Mouse (Mus musculus) stomach, embryonic 14.5 days (tissue): ENCODE measurements around the gene Alpl. TPM values are rescaled to one million over a fixed set of nuclear protein-coding genes. Genes with fewer than 3 reads are reported as not detected.

Source experiments
- ATAC-seq: fragments of 200-750 bp; cut with Nextera tagmentation; 2 replicates; pipeline ENCODE4 v1.8.0; 2017; ENCODE audit warnings: low read depth, moderate TSS enrichment; ENCODE audit not compliant: insufficient number of reproducible peaks, insufficient read depth, low FRiP score
- H3K27ac ChIP-seq: fragments of 300-500 bp; sonication (generic); 2 replicates; pipeline ENCODE4 v1.5.1; 2014; ENCODE audit warnings: mild to moderate bottlenecking, low read length, moderate library complexity, mixed read lengths
- H3K27me3 ChIP-seq: fragments of 300-500 bp; sonication (generic); 2 replicates; pipeline ENCODE4 v1.6.1; 2014; ENCODE audit warnings: low read length, control low read depth, mixed read lengths; ENCODE audit not compliant: control insufficient read depth, insufficient read depth
- H3K36me3 ChIP-seq: fragments of 300-500 bp; sonication (generic); 2 replicates; pipeline ENCODE4 v1.6.1; 2014; ENCODE audit warnings: mild to moderate bottlenecking, control low read depth, low read length, moderate library complexity, mixed read lengths; ENCODE audit not compliant: control insufficient read depth, insufficient read depth
- H3K4me1 ChIP-seq: fragments of 300-500 bp; sonication (generic); 2 replicates; pipeline ENCODE4 v1.6.1; 2014; ENCODE audit warnings: low read length, control low read depth, mixed read lengths; ENCODE audit not compliant: control insufficient read depth, insufficient read depth
- H3K4me2 ChIP-seq: fragments of 300-500 bp; sonication (generic); replicated peaks from 2 replicates; pipeline ENCODE4 v1.6.1; 2014; ENCODE audit warnings: low read depth, low read length, control low read depth
- H3K4me3 ChIP-seq: fragments of 300-500 bp; sonication (generic); 2 replicates; pipeline ENCODE4 v1.5.1; 2014; ENCODE audit warnings: low read depth, low read length, control low read depth
- H3K9ac ChIP-seq: fragments of 300-500 bp; sonication (generic); replicated peaks from 2 replicates; pipeline ENCODE4 v1.6.1; 2014; ENCODE audit warnings: low read depth, mild to moderate bottlenecking, control low read depth, low read length, moderate library complexity, mixed read lengths
- H3K9me3 ChIP-seq: fragments of 300-500 bp; sonication (generic); 2 replicates; pipeline ENCODE4 v1.6.1; 2016; ENCODE audit warnings: low read depth, low read length, control low read depth; ENCODE audit not compliant: control insufficient read depth
- WGBS: fragments of 180-500 bp; shearing (Covaris S2); extraction: QIAGEN DNeasy Blood & Tissue Kit; methylation state at CpG from one replicate; pipeline ENCODE4 v1.1.7; 2014; 5-methylcytosine and 5-hydroxymethylcytosine counted together
- polyA plus RNA-seq: library from polyadenylated mRNA; unstranded; fragments of >200 nt; fragmentation: Nextera tagmentation; extraction: Ambion mirVana; gene quantifications from 2 replicates; pipeline ENCODE4 v1.2.1, GENCODE M21; 2014

Gene Alpl
- polyA plus RNA-seq, 1 experiment from 2014 or later, result 24.9 TPM

DNA sequence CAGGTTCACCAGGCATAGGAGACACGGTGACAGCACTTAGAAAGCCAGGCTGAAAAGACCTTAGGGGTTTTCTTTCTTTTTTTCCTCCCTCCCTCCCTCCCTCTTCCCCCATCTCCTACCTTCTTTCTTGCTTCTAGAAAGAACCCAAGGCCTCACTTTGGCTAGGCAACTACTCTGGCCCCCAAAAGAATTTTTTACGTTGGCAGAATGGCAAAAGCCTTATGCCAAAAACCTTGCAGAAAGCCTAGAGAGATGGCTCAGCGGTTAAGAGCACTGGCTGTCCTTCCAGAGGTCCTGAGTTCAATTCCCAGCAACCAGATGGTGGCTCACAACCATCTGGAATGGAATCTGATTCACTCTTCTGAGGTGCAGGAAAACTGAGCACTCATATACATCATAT lies 31.6 kb downstream of the Alpl start:
- H3K9me3 ChIP-seq, result no peaks in the 10 kb centered on the region
- no peaks in the 10 kb centered on the region for H3K27me3 ChIP-seq
- whole genome bisulfite sequencing, result 72% methylated on average over 3 of the region's 3 CpGs
- no peak for ATAC-seq
- no peak overlapping the region for H3K4me2 ChIP-seq
- no peak overlapping the region for H3K9ac ChIP-seq
- H3K4me1 ChIP-seq, result peaks cover 15% of the 10 kb centered on the region
- no peak overlapping the region for H3K4me3 ChIP-seq
- no peaks in the 10 kb centered on the region for H3K36me3 ChIP-seq
- no peak overlapping the region for H3K27ac ChIP-seq

DNA sequence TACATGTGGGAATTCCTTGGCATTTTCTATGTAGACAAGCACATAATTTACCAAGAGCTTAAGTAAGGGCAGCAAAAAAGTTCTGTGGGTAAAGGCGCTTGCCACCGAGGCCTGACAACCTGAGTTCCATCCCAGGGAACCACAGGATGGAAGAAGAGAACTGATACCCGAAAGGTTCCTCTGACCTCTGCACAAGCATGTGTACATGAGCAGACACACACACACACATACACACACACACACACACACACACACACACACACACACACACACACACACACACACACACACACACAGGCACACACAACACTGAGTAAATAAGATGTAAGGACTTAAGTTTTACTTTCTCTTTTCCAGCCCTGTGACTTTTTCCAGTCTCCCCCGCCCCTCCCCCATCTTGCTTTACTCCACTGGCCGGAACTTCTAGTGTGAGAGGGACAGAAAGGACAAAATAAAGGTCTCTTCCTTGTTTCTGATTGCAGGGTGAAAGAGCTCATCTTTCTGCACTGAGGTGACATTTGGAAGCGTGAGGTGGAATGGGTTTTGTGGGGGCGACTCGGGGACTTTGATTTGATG lies 32.2 kb downstream of the Alpl start:
- Histone ChIP-seq H3K9me3 (no peaks in the 10 kb centered on the region), H3K27me3 (no peaks in the 10 kb centered on the region), H3K4me3 (no peak overlapping the region), H3K9ac (no peak overlapping the region), H3K36me3 (no peaks in the 10 kb centered on the region), H3K4me1 (peaks cover 15% of the 10 kb centered on the region), H3K27ac (no peak overlapping the region), H3K4me2 (no peak overlapping the region)
- no peak for ATAC-seq
- 48% methylated on average over 8 of the region's 8 CpGs for WGBS

DNA sequence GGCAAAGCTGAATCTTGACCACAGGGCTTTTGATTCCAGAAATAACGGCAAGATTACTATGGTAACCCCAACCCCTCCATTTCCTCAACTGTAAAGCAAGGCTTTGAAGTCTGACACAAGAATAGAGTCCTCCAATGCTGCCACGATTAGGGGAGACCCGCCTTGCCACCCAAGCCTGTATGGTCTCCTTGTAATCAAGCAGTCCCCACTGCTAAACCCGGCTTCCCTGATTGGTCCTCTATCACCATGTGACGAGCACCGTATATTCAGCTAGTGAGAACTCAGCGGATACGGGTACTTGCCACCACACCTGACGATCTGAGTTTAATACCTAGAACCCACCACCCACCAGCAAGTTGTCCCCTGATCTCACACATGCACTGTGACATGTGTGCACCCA lies 33.3 kb downstream of the Alpl start:
- no peak for ATAC-seq
- H3K9me3 ChIP-seq, result no peaks in the 10 kb centered on the region
- no peak overlapping the region for H3K27ac ChIP-seq
- H3K27me3 ChIP-seq, result no peaks in the 10 kb centered on the region
- H3K4me2 ChIP-seq, result no peak overlapping the region
- no peaks in the 10 kb centered on the region for H3K36me3 ChIP-seq
- WGBS, result 85% methylated on average over 9 of the region's 9 CpGs
- no peak overlapping the region for H3K9ac ChIP-seq
- H3K4me3 ChIP-seq, result no peak overlapping the region
- H3K4me1 ChIP-seq, result peaks cover 15% of the 10 kb centered on the region

DNA sequence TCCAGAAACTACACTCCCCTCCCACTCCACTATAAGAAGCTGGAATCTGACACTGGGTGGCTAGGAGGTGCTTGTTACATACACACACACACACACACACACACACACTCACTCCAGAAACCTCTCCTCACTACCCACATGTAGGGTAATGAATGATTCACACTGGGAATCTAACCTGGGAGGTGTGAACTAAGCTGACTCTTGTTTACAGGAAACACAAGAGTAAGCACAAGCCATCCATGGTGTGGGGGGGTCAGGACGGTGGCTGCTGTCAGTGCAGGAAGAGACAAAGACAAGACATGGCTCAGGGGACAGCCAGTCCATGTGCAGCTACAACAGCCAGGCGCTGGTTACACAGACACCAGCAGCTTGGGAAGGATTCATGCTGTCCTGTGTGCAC lies 41.7 kb downstream of the Alpl start:
- Histone ChIP-seq H3K27me3 (no peaks in the 10 kb centered on the region), H3K4me1 (peaks cover 3% of the 10 kb centered on the region; the same call in 1 of the 2 replicates), H3K4me2 (no peak overlapping the region), H3K4me3 (no peak overlapping the region), H3K9ac (no peak overlapping the region), H3K9me3 (no peaks in the 10 kb centered on the region), H3K27ac (no peak overlapping the region), H3K36me3 (no peaks in the 10 kb centered on the region)
- 71% methylated on average over 2 of the region's 2 CpGs for WGBS
- no peak for ATAC-seq

DNA sequence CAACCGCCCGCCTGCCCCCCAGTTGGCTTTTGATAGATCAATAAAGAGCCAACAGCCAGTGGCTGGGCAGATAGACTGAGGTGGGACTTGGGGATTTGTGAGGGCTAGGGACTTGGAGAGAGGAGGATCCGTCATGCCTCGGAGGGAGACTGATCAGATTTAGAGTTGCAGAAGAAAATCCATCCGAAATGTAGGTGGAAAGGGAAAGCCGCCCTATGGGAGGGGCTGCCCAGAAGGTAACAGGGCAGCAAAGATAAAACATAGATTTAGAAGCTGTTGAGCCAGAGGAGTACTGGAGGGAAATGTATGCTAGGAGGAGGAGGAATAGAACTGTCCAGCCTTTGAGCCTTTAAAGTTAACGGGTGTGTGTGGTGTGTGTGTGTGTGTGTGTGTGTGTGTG lies 43.0 kb downstream of the Alpl start:
- Histone ChIP-seq H3K9me3 (no peaks in the 10 kb centered on the region), H3K4me1 (peaks cover 3% of the 10 kb centered on the region; the same call in 1 of the 2 replicates), H3K36me3 (no peaks in the 10 kb centered on the region), H3K4me3 (no peak overlapping the region), H3K27me3 (no peaks in the 10 kb centered on the region), H3K9ac (no peak overlapping the region), H3K27ac (no peak overlapping the region), H3K4me2 (no peak overlapping the region)
- WGBS, result 80% methylated on average over 7 of the region's 7 CpGs
- no peak for ATAC-seq

DNA sequence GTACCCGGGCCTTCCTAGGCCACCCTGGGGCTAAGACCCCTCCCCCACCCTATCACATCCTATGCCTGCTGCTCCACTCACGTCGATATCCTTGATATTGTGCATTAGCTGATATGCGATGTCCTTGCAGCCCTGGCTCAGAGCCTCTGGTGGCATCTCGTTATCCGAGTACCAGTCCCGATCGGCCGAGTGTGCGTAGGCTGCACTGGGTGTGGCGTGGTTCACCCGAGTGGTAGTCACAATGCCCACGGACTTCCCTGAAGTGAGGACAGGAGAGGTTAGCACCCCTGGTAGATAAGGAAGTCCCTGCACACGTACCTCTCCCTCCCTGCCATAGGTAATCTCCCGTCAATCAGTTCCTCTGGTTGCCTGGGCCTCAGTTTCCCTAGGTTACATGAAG lies 43.7 kb downstream of the Alpl start:
- no peaks in the 10 kb centered on the region for H3K36me3 ChIP-seq
- H3K9ac ChIP-seq, result no peak overlapping the region
- H3K9me3 ChIP-seq, result no peaks in the 10 kb centered on the region
- H3K27ac ChIP-seq, result no peak overlapping the region
- no peak overlapping the region for H3K4me3 ChIP-seq
- no peak for ATAC-seq
- peaks cover 3% of the 10 kb centered on the region; the same call in 1 of the 2 replicates for H3K4me1 ChIP-seq
- WGBS, result 87% methylated on average over 15 of the region's 15 CpGs
- H3K27me3 ChIP-seq, result no peaks in the 10 kb centered on the region
- H3K4me2 ChIP-seq, result no peak overlapping the region

DNA sequence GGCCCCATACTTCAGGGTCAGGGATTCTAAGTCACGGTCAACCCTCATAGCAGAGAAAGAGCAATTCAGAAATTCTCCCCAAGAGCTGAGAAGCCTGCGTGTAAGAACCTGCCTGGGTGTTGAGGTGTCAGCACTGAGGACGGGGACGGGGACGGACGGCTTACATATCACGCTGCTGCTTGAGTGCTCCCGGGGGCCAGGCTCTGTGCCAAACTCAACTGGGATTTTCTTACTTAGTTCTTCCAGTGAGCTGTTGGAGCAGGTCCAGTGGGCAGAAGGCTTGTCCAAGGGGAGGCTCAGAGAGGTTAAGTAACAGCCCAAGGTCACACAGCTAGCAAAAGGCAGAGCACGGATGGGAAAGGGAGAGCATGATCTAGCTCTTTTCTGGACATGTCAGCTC lies 44.5 kb downstream of the Alpl start:
- 38% methylated on average over 9 of the region's 9 CpGs for WGBS
- Histone ChIP-seq H3K4me1 (peaks cover 3% of the 10 kb centered on the region; the same call in 1 of the 2 replicates), H3K4me2 (no peak overlapping the region), H3K4me3 (no peak overlapping the region), H3K27ac (no peak overlapping the region), H3K27me3 (no peaks in the 10 kb centered on the region), H3K9ac (no peak overlapping the region), H3K9me3 (no peaks in the 10 kb centered on the region), H3K36me3 (no peaks in the 10 kb centered on the region)
- no peak for ATAC-seq

DNA sequence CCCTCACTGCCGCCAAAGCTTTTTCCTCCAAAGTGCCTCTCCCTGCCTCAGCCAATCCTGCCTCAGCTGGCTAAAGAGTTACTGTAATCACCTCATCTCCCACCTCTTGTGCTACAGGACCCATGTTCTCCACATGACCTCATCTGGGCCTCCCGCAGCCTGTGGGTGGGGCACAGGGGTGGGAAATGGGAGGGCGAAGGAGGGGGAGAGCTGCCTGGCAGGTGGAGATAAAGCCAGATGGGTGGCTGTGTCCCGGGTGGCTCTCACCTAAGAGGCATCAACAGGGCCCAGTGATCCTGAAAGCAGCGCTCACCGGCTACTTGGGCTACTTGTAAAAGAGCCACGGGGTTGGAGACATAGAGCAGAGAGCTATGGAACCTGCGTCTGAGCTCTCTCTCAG lies 44.9 kb downstream of the Alpl start:
- ATAC-seq, result peak; percentile 85; the same call in 1 of the 2 replicates
- H3K4me2 ChIP-seq, result no peak overlapping the region
- no peaks in the 10 kb centered on the region for H3K27me3 ChIP-seq
- H3K4me1 ChIP-seq, result peaks cover 3% of the 10 kb centered on the region; the same call in 1 of the 2 replicates
- H3K27ac ChIP-seq, result no peak overlapping the region
- no peaks in the 10 kb centered on the region for H3K9me3 ChIP-seq
- no peak overlapping the region for H3K9ac ChIP-seq
- 60% methylated on average over 8 of the region's 8 CpGs for WGBS
- H3K4me3 ChIP-seq, result no peak overlapping the region
- H3K36me3 ChIP-seq, result no peaks in the 10 kb centered on the region

DNA sequence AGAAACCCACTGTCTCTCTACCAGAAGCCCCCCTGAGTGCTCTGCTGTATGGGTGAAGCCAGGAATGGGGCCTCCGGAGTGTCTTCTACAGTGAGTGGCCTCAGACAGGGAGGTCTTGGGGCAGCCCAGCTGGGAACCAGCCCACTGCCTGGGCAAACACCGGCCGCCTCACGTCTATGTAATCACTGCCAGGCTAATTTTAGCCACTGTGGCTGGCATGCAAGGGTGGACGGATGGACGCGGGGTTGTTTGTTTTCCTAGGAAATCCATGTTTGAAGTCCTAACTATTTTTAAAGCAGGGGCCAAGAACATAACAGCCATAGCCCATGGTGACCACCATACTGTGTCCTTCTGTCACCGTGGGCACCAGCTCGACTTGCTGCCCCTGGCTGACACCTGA lies 46.1 kb downstream of the Alpl start:
- ATAC-seq, result no peak
- peaks cover 3% of the 10 kb centered on the region; the same call in 1 of the 2 replicates for H3K4me1 ChIP-seq
- WGBS, result 78% methylated on average over 9 of the region's 9 CpGs

More for the DNA sequence above, 46.1 kb downstream of the Alpl start:
- no peak overlapping the region for H3K9ac ChIP-seq
- H3K9me3 ChIP-seq, result no peaks in the 10 kb centered on the region
- no peak overlapping the region for H3K4me2 ChIP-seq
- H3K36me3 ChIP-seq, result no peaks in the 10 kb centered on the region
- no peak overlapping the region for H3K27ac ChIP-seq
- no peaks in the 10 kb centered on the region for H3K27me3 ChIP-seq
- no peak overlapping the region for H3K4me3 ChIP-seq
